Mouse (Mus musculus) CH12F3 (cell line): ENCODE results near the gene Rgs19.

Source experiments
- in situ Hi-C: fragments of 300-500 bp; cut with MboI; formaldehyde crosslinking; loops from 2 replicates; pipeline ENCODE4 v1.14.3; 2020; ENCODE audit warnings: low sequenced_read_pairs

Gene Rgs19

DNA sequence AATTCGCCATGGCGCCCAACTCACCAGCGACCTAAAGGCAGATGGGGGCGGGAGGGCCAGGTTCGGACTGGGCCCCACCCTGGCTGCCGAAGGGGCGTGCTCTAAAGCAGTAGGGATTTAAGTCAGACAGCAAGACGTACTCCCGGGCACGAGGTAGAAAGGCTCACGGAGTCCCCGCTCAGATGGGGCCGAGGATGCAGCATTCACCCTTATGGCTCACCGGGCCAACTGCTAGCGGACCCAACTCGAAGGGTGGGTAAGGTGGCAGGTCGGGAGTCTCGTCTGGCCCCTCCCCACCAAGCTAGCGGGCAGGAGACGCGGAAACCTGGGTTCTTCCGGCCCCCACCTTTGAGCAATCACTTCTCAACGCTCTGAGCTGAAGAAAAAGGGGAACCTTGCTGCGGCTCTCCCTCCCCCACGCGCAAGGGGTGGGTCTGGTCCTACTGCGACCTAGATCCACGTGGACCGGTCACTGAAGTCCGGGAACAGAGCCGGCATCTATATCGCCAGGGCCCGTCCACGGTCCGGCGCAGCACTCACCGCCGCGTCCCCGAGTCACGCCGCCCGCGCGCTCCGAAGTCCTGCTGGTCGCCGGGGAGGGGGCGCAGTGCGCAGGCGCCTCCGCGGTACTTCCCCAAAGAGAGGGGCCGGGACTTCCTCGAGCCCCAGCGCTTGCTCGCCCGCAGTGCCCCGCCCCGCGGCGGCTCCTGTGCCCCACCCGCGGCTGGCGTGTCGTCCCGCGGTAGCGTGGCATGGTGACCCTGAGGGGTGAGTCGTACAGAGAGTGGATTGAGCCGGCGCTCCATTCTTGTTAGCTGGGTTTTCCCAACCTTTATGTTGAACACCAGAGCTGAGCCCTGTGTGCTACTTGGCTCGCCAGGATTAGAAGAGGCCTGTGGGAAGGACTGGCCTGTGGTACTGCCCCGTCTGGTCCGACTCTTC lies at the start of gene Rgs19:
Rgs19 (minus strand) TSS at position 639 of the 942 bp plus-strand sequence.
- in situ Hi-C loops, result no loop called here

- in situ Hi-C loops, result no loop called here
Observed at GRCm38 (mm10) chr2:181730051-181730450, 36.3 kb upstream of the Rgs19 start.

DNA sequence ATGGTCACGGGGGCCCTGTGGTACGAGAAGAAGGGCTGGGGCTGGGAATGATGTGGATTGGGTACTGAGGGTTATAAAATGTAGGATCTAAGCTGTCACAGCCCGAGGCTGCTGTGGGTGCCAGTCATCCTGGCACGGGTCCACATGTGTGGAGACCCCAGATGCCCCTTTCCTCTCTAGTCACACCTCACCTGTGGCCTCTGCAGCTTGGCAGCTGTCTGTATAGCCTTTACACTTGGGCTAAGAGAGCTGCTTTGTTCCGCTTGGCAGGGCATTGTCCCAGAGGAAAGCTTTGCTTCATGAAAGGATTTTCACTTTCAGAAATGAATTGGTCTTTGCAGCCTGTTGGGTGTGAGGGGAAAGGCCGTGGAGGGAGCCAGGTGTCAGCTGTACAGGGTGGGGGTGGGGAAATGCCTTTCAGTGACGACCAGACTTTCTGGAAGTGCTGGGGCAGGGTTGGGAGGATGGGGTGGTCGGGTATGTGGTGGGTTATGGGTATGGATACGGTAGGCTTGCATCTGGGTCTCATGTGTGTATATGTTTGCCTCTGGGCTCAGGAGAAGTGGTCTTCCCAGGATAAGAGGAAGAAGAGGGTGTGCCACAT lies 34.0 kb upstream of the Rgs19 start:
- in situ Hi-C loops, result no loop called here

- in situ Hi-C loops, result no loop called here
Observed at GRCm38 (mm10) chr2:181722213-181722612, 28.4 kb upstream of the Rgs19 start.

DNA sequence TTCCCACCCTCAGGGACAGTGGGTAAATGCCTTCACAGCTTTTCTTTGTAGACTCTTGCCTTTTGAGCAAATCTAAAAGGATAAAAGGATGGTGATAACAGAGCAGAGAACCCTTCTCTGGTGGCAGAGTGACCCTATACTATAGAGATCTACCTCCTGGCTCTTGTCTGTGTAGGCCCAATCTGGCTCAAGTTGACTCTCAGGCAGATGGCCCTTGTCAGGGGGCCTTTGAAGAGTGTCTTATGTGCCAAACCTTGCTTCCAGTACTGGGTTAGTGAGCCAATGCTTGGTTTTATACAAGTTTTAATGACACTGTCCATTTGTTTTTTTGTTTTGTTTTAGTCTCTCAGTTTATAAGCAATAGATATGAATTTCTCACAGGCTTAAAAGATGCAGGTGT lies 27.4 kb upstream of the Rgs19 start:
- in situ Hi-C loops, result no loop called here

DNA sequence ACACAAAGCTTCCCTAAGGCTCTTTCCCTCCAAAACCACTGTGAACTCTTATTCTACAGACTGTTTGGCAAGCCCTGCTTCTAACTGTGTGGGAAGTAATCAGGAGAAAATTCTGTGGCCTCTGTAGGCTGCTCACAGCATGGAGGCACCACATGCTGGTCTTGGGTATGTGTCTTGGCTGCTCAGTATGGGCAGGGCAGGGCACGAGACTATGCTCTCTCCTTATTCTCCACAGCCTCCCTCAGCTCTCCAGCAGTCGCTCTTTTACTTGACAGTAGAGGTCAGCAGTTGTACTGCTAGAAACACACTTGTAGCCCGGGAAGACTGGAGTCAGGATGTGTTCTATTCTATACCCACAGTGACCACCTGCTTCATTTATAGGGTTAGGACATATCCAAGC lies 26.3 kb upstream of the Rgs19 start:
- in situ Hi-C loops, result no loop called here

DNA sequence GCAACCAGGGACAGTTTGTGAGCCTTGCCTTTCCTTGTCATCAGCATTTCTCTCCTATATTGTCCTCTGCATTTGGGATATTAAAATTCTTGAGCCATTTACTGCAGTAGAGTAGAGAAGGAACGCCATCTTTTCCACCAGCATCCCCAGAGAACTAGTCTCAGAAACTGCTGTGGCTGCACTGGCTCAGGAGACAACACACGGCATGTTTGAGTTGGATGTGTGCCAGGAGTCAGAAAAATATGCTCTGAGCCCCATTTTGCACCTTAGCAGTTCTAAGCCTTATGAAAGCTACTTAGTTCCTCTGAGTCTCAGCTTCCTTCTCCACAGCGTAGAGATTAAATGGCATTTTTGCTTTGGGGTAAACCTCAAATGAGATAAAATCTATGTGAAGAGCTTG lies 23.2 kb upstream of the Rgs19 start:
- in situ Hi-C loops, result no loop called here

DNA sequence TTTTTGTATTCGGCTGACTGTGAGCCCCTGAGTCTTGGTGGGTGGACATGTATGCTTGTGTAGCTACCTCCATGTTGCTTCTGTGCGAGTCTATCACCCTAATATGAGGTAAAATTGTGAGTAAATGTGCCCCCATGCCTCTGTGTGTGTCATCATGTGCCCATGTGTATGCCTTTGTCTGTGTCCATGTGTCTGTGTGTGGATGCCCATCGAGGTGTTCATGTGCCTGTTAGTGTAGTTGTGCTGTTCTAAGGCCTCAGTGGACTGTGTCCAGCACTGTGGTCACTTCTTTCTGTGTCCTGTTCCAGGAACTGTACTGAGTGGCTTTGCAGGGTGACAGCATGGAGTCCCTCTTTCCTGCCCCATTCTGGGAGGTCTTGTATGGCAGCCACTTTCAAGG lies 21.6 kb upstream of the Rgs19 start:
- in situ Hi-C loops, result no loop called here

GRCm38 (mm10) chr2:181714903-181715326 lies 21.1 kb upstream of the Rgs19 start, which contains the start of gene Oprl1:
Gene Oprl1 (plus strand): TSS chr2:181715016.
- in situ Hi-C loops, result no loop called here

- in situ Hi-C loops, result no loop called here
Observed at GRCm38 (mm10) chr2:181713749-181714148, 20.0 kb upstream of the Rgs19 start.

GRCm38 (mm10) chr2:181706668-181707067 lies 12.9 kb upstream of the Rgs19 start:
- in situ Hi-C loops, result no loop called here

GRCm38 (mm10) chr2:181698241-181698640 lies 4.5 kb upstream of the Rgs19 start, which contains the start of gene Lkaaear1:
Gene Lkaaear1 (minus strand): TSS chr2:181698442.
- in situ Hi-C loops, result no loop called here

DNA sequence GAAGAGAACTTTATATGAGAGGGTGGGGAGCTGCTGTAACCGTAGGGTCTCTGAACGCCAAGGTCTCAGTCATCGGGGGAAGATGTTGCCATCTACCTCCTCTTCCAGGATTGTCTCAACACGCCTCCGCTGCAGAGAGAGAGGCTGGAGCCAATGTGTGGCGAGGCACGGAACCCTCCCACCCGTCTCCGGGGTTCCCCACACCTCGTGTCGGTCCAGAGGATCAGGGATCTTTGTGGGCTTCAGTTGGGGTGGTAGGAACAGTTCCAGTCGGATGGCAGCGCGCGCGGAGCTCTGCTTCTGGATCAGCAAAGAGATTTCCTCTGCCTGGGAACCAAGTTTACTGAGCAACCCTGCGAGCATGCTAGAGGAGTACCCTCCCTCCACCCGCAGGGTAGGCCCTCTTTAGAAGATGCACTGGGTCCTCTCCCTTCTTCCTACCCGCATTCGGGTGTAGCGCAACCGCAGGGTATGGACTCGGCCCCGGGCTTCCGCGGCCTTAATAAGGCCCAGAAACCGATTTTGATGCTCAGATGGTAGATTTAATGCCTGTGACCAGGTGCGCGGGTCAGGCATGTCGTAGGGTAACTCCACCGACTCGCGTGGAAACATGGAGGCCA lies 3.1 kb upstream of the Rgs19 start:
- in situ Hi-C loops, result no loop called here

- in situ Hi-C loops, result no loop called here
Observed at GRCm38 (mm10) chr2:181695776-181696175, 2.0 kb upstream of the Rgs19 start.

GRCm38 (mm10) chr2:181694581-181694980 lies 804 bp upstream of the Rgs19 start:
- in situ Hi-C loops, result no loop called here

DNA sequence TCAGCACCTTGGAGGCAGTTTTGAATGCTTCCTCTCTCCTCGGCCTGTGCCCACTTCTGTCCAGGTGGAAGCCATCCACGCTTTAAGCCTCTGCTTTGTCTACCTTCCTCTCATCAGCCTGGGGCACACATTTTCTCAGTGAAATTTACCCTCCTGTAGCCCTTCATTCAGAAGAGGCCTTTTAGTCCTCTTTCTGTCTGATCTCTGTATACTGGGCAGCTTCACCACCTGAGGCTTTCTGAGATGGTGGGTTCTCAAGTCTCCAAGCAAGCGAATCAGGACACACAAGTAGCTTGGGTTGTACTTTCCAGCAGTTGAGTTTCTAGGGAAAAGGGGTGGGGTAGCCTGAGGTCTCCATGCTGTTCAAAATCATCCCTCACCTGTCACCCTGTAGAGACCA lies 1.5 kb downstream of the Rgs19 start:
- in situ Hi-C loops, result no loop called here

- in situ Hi-C loops, result no loop called here
Observed at GRCm38 (mm10) chr2:181691571-181691970, 2.2 kb downstream of the Rgs19 start.

DNA sequence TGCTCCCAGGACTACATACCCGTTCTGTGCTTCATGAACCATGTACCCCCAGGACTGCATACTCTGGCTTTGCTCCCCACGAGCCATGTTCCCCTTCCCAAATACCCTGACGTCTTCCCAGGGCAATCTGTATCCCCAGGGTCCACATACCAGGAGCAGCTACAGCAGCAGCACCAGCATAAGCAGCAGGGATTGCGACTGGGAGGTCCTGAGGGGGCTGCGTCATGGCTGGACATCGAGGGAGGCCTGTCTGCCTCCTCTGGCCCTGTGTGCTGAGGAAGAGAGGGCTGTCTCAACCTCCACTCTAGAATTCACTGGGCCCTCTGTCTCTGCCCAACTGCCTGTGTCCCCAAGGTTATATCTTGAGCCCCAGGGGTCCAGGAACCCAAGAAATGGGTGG lies 2.7 kb downstream of the Rgs19 start:
- in situ Hi-C loops, result no loop called here

- in situ Hi-C loops, result no loop called here
Observed at GRCm38 (mm10) chr2:181689466-181690160, 4.2 kb downstream of the Rgs19 start.

DNA sequence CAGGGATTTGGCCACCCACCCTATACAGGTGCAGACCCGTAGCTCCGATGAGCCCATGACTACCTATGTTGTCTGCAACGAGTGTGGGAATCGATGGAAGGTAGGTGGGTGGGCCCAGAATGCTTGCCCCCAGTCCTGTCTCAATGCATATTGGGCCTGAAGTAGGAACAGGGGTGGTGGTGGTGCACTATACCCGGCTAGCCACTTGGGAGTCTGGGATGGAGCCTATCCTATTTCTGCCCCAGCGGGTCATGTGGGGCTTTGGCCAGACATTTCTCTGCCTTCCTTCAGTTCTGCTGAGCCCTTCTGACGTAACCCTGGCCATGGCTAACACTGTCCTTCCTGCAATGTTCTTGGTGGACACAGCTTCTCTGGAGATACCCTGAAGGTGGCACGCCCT lies 6.2 kb downstream of the Rgs19 start:
- in situ Hi-C loops, result no loop called here

DNA sequence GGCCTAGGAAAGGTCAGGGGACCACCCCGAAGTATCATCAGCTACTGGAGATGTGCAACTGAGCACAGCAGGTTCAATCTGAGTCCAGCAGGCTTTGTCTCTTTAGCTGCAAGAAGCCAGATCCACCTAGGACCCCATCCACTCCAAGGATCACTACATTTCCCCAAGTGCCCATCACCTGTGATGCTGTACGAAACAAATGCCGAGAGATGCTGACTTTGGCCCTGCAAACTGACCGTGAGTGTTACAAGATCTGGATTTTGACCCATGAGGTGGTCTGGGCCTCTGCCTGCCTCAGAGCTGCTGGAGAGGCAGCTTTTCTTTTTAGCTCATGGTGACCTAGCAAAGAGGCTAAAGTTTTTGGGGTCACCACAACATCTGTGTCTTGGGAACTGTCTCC lies 8.1 kb downstream of the Rgs19 start:
- in situ Hi-C loops, result no loop called here
